Mouse (Mus musculus): ENCODE measurements around the gene Slc16a10. TPM values are rescaled to one million over a fixed set of nuclear protein-coding genes. Genes with fewer than 3 reads are reported as not detected.
"Not testable (repeated sequence)": the region's sequence is repeated elsewhere in the genome, so short reads cannot be mapped to it uniquely, and the experiment has no call there.

Gene Slc16a10
- polyA plus RNA-seq, 1 experiment from 2014 or later, result 5.3 TPM

DNA sequence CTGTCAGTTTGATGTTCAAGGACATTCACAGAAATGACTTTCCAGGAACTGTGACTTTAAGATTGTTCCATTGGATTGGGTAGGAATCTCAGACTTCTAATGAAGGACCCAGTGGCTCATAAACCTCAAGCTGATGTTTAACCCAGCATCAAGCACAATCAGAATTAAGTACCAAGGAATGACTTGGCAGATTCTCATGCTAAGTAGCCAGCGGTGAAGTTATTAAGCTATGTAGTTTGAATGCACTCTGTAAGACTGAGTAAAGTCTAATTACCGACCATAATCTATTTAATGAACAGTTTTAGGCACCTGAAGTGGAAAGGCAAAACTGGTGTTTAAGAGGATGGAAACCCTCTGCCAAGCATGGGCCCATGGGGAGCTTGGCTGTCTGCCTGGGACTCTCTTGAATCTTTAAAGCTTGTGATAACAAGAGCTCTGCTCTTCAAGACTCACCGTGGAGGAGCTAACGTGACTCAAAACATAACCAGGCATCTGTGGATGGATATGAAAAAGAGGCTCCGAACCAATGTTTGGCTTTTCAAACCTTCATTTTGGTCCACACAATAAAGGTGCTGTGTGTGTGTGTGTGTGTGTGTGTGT lies 123.7 kb downstream of the Slc16a10 start:
- no peak for TF ChIP-seq CTCF (IDR thresholded peaks at IDR 0.05; ENCODE audit: low read depth)
- Histone ChIP-seq H3K9ac (no peak overlapping the region), H3K4me1 (ENCODE audit: insufficient read depth) (no peaks in the 10 kb centered on the region), H3K4me3 (ENCODE audit: low read depth, low read length) (no peak overlapping the region), H3K4me2 (no peak overlapping the region), H3K36me3 (ENCODE audit: insufficient read depth) (no peaks in the 10 kb centered on the region), H3K9me3 (ENCODE audit: low read depth, low read length) (no peaks in the 10 kb centered on the region), H3K27ac (ENCODE audit: low read depth) (no peak overlapping the region), H3K27me3 (ENCODE audit: insufficient read depth, low read length) (peaks cover 5% of the 10 kb centered on the region; the same call in 1 of the 2 replicates)
- DNase-seq (no peak), ATAC-seq (ENCODE audit: insufficient read depth) (no peak)
- 73% methylated on average over 5 of the region's 5 CpGs for WGBS

DNA sequence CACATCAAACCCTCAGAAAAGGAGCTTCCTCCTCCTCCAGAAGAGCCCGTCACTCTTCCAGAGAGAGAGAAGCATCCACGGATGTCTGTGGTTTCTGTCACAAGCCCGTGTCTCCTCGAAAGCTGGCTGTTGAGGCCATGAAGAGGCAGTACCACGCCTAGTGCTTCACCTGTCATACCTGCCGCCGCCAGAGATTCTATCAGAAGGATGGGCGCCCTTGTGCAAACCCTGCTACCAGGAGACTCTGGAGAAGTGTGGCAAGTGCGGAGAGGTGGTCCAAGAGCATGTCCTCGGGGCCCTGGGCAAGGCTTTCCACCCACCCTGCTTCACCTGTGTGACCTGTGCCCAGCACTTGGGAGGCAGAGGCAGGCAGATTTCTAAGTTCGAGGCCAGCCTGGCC lies 132.5 kb downstream of the Slc16a10 start:
- no peak for ATAC-seq (ENCODE audit: insufficient read depth)
- H3K9ac ChIP-seq, result no peak overlapping the region
- no peak overlapping the region for H3K4me3 ChIP-seq (ENCODE audit: low read depth, low read length)
- WGBS, result 76% methylated on average over 11 of the region's 11 CpGs
- no peaks in the 10 kb centered on the region for H3K9me3 ChIP-seq (ENCODE audit: low read depth, low read length)
- H3K27me3 ChIP-seq (ENCODE audit: insufficient read depth, low read length), result no peaks in the 10 kb centered on the region
- H3K4me2 ChIP-seq, result no peak overlapping the region
- H3K27ac ChIP-seq (ENCODE audit: low read depth), result no peak overlapping the region
- no peak for DNase-seq
- H3K36me3 ChIP-seq (ENCODE audit: insufficient read depth), result no peaks in the 10 kb centered on the region
- no peak for TF ChIP-seq CTCF (IDR thresholded peaks at IDR 0.05; ENCODE audit: low read depth)
- H3K4me1 ChIP-seq (ENCODE audit: insufficient read depth), result no peaks in the 10 kb centered on the region

DNA sequence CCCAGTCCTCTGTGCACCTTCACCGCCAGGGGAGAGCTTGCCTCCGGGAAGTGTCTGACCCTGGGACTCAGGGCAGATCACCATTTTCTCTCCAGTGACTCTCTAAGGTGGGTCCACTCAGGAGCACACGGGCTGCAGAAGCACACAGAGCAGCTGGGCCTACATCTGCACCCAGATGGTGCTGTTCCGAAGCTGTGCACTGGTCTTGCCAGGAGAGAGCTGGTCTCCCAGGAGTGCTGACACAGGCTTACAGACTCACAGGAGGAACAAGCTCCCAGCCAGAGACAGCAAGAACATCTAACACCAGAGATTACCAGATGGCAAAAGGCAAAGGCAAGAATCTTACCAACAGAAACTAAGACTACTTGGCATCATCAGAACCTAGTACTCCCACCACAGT lies 133.2 kb downstream of the Slc16a10 start:
- not testable (repeated sequence) for ATAC-seq (ENCODE audit: insufficient read depth); H3K27ac ChIP-seq (ENCODE audit: low read depth); H3K27me3 ChIP-seq (ENCODE audit: insufficient read depth, low read length); H3K9ac ChIP-seq; DNase-seq; H3K4me2 ChIP-seq; H3K36me3 ChIP-seq (ENCODE audit: insufficient read depth); H3K4me3 ChIP-seq (ENCODE audit: low read depth, low read length); H3K9me3 ChIP-seq (ENCODE audit: low read depth, low read length); H3K4me1 ChIP-seq (ENCODE audit: insufficient read depth)
- WGBS, result 73% methylated on average over 4 of the region's 4 CpGs

DNA sequence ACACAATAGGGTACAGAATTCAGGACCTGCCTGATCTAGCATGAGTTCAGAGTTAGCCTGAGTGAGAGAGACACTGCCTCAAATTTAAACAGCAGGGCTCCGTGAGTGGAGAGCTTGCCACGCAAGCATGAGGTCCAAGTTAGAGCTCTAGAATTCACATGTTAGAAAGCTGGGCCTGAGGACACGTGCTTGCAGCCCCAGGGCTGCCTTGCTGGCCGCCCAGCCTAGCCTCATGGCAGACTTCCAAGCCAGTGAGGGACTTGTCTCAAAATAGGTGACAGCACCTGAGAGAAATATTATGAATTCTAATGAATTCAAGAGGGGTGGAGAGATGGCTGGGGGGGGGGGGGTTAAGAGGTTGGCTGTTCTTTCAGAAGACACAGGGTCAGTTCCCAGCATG lies 134.1 kb downstream of the Slc16a10 start:
- Histone ChIP-seq H3K27me3 (ENCODE audit: insufficient read depth, low read length) (no peaks in the 10 kb centered on the region), H3K4me1 (ENCODE audit: insufficient read depth) (no peaks in the 10 kb centered on the region), H3K9ac (no peak overlapping the region), H3K9me3 (ENCODE audit: low read depth, low read length) (no peaks in the 10 kb centered on the region), H3K27ac (ENCODE audit: low read depth) (no peak overlapping the region), H3K4me3 (ENCODE audit: low read depth, low read length) (no peak overlapping the region), H3K4me2 (no peak overlapping the region), H3K36me3 (ENCODE audit: insufficient read depth) (no peaks in the 10 kb centered on the region)
- no peak for DNase-seq
- ATAC-seq (ENCODE audit: insufficient read depth), result no peak
- no peak for TF ChIP-seq CTCF (IDR thresholded peaks at IDR 0.05; ENCODE audit: low read depth)
- WGBS, result 88% methylated on average over 4 of the region's 4 CpGs

DNA sequence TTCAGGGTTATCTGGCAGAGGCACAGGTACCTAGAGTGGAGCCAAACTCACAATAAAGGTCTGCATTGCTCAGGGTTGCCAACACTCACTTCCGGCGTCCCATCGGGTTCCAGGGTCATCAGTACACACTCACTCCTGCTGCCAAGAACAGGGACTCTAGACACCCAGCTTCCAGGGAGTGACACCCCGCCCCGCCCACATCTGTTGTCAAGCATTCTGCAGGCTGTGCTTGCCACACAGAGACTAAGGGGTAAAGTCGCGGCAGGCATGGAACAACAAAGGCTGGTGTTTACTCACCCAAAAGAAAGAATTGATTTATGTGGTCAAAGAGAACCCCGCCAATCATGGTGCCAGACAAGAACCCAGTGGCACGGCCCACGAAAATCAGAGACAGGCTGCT lies 135.1 kb downstream of the Slc16a10 start:
- Histone ChIP-seq H3K4me3 (ENCODE audit: low read depth, low read length) (no peak overlapping the region), H3K4me2 (no peak overlapping the region), H3K27me3 (ENCODE audit: insufficient read depth, low read length) (no peaks in the 10 kb centered on the region), H3K27ac (ENCODE audit: low read depth) (no peak overlapping the region), H3K4me1 (ENCODE audit: insufficient read depth) (no peaks in the 10 kb centered on the region), H3K9me3 (ENCODE audit: low read depth, low read length) (no peaks in the 10 kb centered on the region), H3K9ac (no peak overlapping the region), H3K36me3 (ENCODE audit: insufficient read depth) (no peaks in the 10 kb centered on the region)
- no peak for DNase-seq
- ATAC-seq (ENCODE audit: insufficient read depth), result no peak
- WGBS, result 71% methylated on average over 10 of the region's 10 CpGs
- TF ChIP-seq CTCF (IDR thresholded peaks at IDR 0.05; ENCODE audit: low read depth), result no peak

GRCm38 (mm10) chr10:40000746-40001145 lies 141.3 kb downstream of the Slc16a10 start:
- no peak overlapping the region for H3K27ac ChIP-seq (ENCODE audit: low read depth)
- TF ChIP-seq CTCF (IDR thresholded peaks at IDR 0.05; ENCODE audit: low read depth), result no peak
- DNase-seq (no peak), ATAC-seq (ENCODE audit: insufficient read depth) (no peak)
- no peak overlapping the region for H3K9ac ChIP-seq
- H3K9me3 ChIP-seq (ENCODE audit: low read depth, low read length), result no peaks in the 10 kb centered on the region
- no peaks in the 10 kb centered on the region for H3K4me1 ChIP-seq (ENCODE audit: insufficient read depth)
- no peaks in the 10 kb centered on the region for H3K27me3 ChIP-seq (ENCODE audit: insufficient read depth, low read length)
- H3K36me3 ChIP-seq (ENCODE audit: insufficient read depth), result no peaks in the 10 kb centered on the region
- WGBS, result 93% methylated on average over 2 of the region's 2 CpGs
- no peak overlapping the region for H3K4me3 ChIP-seq (ENCODE audit: low read depth, low read length)
- H3K4me2 ChIP-seq, result no peak overlapping the region

DNA sequence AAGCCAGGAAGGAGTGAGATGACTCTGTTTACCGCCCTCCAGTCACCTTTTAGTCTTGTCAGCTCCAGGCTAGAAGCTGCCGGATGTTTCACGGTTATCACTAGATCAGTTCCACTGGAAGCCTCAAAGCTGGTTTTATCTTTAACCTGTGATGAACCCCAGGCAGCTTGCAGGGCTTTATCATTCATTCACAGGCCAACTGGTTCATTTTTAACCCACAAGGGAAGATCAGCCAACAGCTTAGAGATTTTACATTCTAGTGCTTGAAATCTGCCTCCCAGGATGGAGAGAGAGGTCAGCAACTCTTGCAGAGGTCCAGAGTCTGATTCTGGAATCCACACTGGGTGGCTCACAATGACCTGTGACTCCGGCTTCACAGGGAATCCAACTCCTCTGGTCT lies 150.9 kb downstream of the Slc16a10 start:
- Histone ChIP-seq H3K4me1 (ENCODE audit: insufficient read depth) (no peaks in the 10 kb centered on the region), H3K27ac (ENCODE audit: low read depth) (no peak overlapping the region), H3K9ac (no peak overlapping the region), H3K36me3 (ENCODE audit: insufficient read depth) (no peaks in the 10 kb centered on the region), H3K27me3 (ENCODE audit: insufficient read depth, low read length) (no peaks in the 10 kb centered on the region), H3K4me2 (no peak overlapping the region), H3K9me3 (ENCODE audit: low read depth, low read length) (no peaks in the 10 kb centered on the region), H3K4me3 (ENCODE audit: low read depth, low read length) (no peak overlapping the region)
- no peak for DNase-seq
- WGBS, result 34% methylated on average over 4 of the region's 4 CpGs
- ATAC-seq (ENCODE audit: insufficient read depth), result no peak
- no peak for TF ChIP-seq CTCF (IDR thresholded peaks at IDR 0.05; ENCODE audit: low read depth)

DNA sequence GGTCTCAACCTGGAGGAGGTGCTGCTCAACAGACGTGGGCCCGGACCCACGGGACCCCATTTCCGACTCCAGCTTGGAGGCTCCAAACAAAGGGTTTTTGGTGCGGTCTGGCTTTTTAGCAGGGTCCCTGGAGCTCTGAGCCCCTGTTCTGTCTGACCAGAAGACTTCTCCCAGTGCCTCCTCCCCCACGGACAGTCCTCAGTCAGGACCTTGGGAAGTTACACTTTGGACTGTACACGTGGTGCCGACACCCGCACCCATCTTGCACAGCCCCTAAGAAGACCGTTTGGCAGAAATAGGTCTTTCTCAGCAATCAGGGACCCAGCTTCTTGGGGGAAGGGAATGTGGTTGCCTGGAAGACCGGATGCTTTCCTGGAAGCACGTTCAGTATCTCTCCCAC lies 155.6 kb downstream of the Slc16a10 start, which contains the start of gene Mfsd4b5:
Gene Mfsd4b5, minus strand, starts transcription at position 181 of the 400 bp plus-strand sequence.
- TF ChIP-seq CTCF (IDR thresholded peaks at IDR 0.05; ENCODE audit: low read depth), result no peak
- no peak within 1 kb of the TSS for H3K4me3 ChIP-seq (ENCODE audit: low read depth, low read length)
- H3K9me3 ChIP-seq (ENCODE audit: low read depth, low read length), result no peaks in the 10 kb centered on the region
- no peaks in the 10 kb centered on the region for H3K27me3 ChIP-seq (ENCODE audit: insufficient read depth, low read length)
- no peaks in the 10 kb centered on the region for H3K36me3 ChIP-seq (ENCODE audit: insufficient read depth)
- no peaks in the 10 kb centered on the region for H3K4me1 ChIP-seq (ENCODE audit: insufficient read depth)
- no peak within 1 kb of the TSS for H3K4me2 ChIP-seq
- no peak for DNase-seq
- 90% methylated on average over 12 of the region's 12 CpGs for WGBS
- no peak within 1 kb of the TSS for H3K27ac ChIP-seq (ENCODE audit: low read depth)
- ATAC-seq (ENCODE audit: insufficient read depth), result no peak
- no peak within 1 kb of the TSS for H3K9ac ChIP-seq

Other genes with a start within 250 kb of the Slc16a10 start
- gene Mfsd4b4, start 243.0 kb downstream of the Slc16a10 start, polyA plus RNA-seq (2014; fragmentation: Nextera tagmentation; extraction: Ambion mirVana), result 5.5 and 6.3 TPM in 2 replicates
- gene Mfsd4b2, start 215.3 kb downstream of the Slc16a10 start, polyA plus RNA-seq (2014; fragmentation: Nextera tagmentation; extraction: Ambion mirVana), result not detected in 2 replicates
- 0.13 and 0.34 TPM in 2 replicates for gene Mfsd4b3, start 182.1 kb downstream of the Slc16a10 start, polyA plus RNA-seq (2014; fragmentation: Nextera tagmentation; extraction: Ambion mirVana)
- 0.09 TPM in 1 of 2 replicates, not detected in the other for gene Mfsd4b5, start 155.6 kb downstream of the Slc16a10 start, polyA plus RNA-seq (2014; fragmentation: Nextera tagmentation; extraction: Ambion mirVana)
- gene Mfsd4b1, start 117.0 kb downstream of the Slc16a10 start, polyA plus RNA-seq (2014; fragmentation: Nextera tagmentation; extraction: Ambion mirVana), result not detected in 2 replicates
- 70.4 and 72.7 TPM in 2 replicates for gene Rpf2, start 104.8 kb upstream of the Slc16a10 start, polyA plus RNA-seq (2014; fragmentation: Nextera tagmentation; extraction: Ambion mirVana)
- gene Gtf3c6, start 115.8 kb upstream of the Slc16a10 start, polyA plus RNA-seq (2014; fragmentation: Nextera tagmentation; extraction: Ambion mirVana), result 108 and 112 TPM in 2 replicates
- gene Amd1, start 159.9 kb upstream of the Slc16a10 start, polyA plus RNA-seq (2014; fragmentation: Nextera tagmentation; extraction: Ambion mirVana), result 78.7 and 82.0 TPM in 2 replicates
- 10.6 and 11.6 TPM in 2 replicates for gene Cdk19, start 197.3 kb upstream of the Slc16a10 start, polyA plus RNA-seq (2014; fragmentation: Nextera tagmentation; extraction: Ambion mirVana)